Mouse (Mus musculus): Measurements from ENCODE around the gene Gm49394.

GRCm38 (mm10) chr7:142659181-142659681 is 10.5 kb downstream of the Gm49394 start:
- TF ChIP-seq CTCF (IDR thresholded peaks at IDR 0.05) (peak; percentile 27), EP300 (IDR thresholded peaks at IDR 0.05; ENCODE audit: insufficient read depth, low read depth, low read length) (no peak), POLR2A (IDR thresholded peaks at IDR 0.05; ENCODE audit: insufficient read depth, low read depth, low read length) (no peak)
